Mouse (Mus musculus): Measurements from ENCODE around the gene Nfyc. TPM values are rescaled to one million over a fixed set of nuclear protein-coding genes. Genes with fewer than 3 reads are reported as not detected.

Nfyc gene
- 129 and 178 TPM in 2 replicates for polyA plus RNA-seq (2012; rRNA removed; ENCODE audit: low replicate concordance)

GRCm38 (mm10) chr4:120831472-120831871, at the start of gene Nfyc:
TSS of gene Nfyc (minus strand) at chr4:120831572.

DNA sequence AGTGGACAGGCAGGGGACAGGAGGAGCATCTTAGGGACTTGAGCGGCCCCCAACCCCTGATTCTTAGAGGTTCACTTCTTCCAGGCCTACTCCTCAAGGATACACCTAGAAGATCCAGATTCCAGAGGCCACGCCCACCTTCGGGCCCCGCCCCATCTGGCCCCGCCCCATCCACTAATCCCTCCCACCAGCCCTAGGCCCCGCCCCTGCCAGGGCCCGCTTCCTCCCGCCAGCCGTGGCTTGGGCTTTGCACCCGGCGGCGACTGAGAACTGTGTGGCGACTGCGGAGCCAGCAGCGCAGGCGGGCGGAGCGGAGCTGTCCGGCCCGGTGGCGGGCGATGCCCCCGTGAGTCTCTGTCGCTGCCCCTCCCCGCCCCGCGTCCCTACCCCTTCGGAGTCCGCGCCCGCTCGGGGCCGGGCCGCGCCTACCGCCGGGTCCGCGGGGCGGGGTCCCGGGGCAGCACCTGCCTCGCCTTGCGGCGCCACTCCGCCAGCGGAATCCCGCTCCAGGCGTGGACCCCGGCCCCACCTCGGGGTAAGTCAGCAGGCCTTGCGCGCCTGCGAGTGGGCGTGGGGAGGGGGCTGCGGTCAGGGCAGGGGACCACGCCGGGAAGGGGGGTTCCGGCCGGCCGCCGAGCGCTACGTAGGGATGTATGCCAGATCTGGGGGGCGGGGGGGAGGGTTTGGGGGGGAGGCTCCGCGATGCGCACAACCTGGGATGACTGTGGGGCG, 23.4 kb upstream of the Nfyc start, which contains the start of gene Rims3:
Gene Rims3 (plus strand): TSS at position 229 of the 732 bp plus-strand sequence.

DNA sequence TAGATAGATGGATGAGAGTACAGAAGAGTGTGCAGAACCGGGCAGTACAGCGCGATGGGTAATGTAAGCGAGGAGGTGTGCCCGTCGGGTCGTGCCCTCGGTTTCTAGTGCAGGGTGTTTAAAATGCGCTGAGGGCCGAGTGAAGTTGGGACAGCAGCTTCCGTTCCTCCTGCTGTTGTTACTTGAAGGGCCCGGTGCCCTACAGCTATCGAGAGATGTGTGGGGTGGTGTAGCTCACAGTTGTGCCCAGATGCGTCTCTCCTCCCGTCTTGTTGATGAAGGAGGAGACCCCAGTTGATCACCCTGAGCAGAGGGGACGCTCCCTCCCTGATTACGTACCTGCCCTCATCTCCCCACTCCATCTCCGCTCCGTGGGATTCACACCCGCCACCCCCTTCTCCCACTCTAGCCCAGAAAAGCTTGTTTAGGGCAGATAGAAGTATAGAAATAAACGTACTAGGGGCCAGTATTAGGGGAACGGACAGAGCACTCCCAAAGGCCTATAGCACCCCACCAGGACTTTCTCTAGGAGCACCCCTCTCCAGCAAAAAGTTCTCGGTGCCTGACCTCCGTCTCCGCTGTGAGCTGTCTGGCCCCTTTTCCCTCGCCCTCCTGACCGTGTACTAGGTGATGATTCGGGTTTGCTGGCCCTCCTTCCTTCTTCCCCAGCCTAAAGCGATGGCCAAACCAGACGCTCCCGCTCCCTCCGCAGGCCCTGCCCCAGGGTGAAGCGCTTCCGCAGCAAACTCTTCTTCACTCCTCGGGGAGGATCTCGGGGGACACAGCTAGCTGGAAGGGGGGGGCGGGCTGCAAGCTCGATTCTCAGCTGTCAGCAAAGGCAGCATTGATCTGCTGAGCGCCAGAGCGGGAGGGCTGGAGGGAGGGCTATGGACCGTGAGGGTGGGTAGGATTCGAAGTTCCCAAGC, 83.2 kb downstream of the Nfyc start, which contains the start of gene Kcnq4:
Gene Kcnq4 (minus strand): TSS at position 672 of the 926 bp plus-strand sequence.

Other genes starting within 250 kb of the Nfyc start
- gene Gm8439, start 242.8 kb downstream of the Nfyc start, polyA plus RNA-seq (2012; rRNA removed; ENCODE audit: low replicate concordance) = 0.63 TPM in 1 of 2 replicates, not detected in the other
- 1.2 and 36.9 TPM in 2 replicates for gene Cited4, start 165.0 kb downstream of the Nfyc start, polyA plus RNA-seq (2012; rRNA removed; ENCODE audit: low replicate concordance)
- 24.9 and 27.1 TPM in 2 replicates for gene Kcnq4, start 83.0 kb downstream of the Nfyc start, polyA plus RNA-seq (2012; rRNA removed; ENCODE audit: low replicate concordance)
- gene Rims3, start 23.2 kb upstream of the Nfyc start, polyA plus RNA-seq (2012; rRNA removed; ENCODE audit: low replicate concordance) = 0.27 and 0.69 TPM in 2 replicates
- 4.3 and 10.9 TPM in 2 replicates for gene Exo5, start 93.4 kb upstream of the Nfyc start, polyA plus RNA-seq (2012; rRNA removed; ENCODE audit: low replicate concordance)
- 2.5 and 3.5 TPM in 2 replicates for gene Zfp69, start 120.1 kb upstream of the Nfyc start, polyA plus RNA-seq (2012; rRNA removed; ENCODE audit: low replicate concordance)
- 17.0 and 17.6 TPM in 2 replicates for gene Smap2, start 185.7 kb upstream of the Nfyc start, polyA plus RNA-seq (2012; rRNA removed; ENCODE audit: low replicate concordance)
- 1.2 TPM in 1 of 2 replicates, not detected in the other for gene Col9a2, start 207.8 kb upstream of the Nfyc start, polyA plus RNA-seq (2012; rRNA removed; ENCODE audit: low replicate concordance)

Data from subcutaneous adipose tissue, adult 2 months (tissue).